Mouse (Mus musculus) hindbrain, embryonic 15.5 days (tissue): ENCODE results near the gene Nup205. TPM values are rescaled to one million over a fixed set of nuclear protein-coding genes. Genes with fewer than 3 reads are reported as not detected.

ENCODE experiments used
- ATAC-seq: fragments of 200-750 bp; cut with Nextera tagmentation; 2 replicates; pipeline ENCODE4 v1.8.0; 2017; ENCODE audit warnings: low read depth, moderate number of reproducible peaks, moderate TSS enrichment; ENCODE audit not compliant: low FRiP score
- H3K27ac ChIP-seq: fragments of 300-500 bp; sonication (generic); replicated peaks from 2 replicates; pipeline ENCODE4 v1.5.1; 2015; ENCODE audit warnings: mild to moderate bottlenecking, inconsistent platforms
- H3K27me3 ChIP-seq: fragments of 300-500 bp; sonication (generic); 2 replicates; pipeline ENCODE4 v1.6.1; 2015; ENCODE audit warnings: control low read depth, inconsistent platforms
- H3K36me3 ChIP-seq: fragments of 300-500 bp; sonication (generic); 2 replicates; pipeline ENCODE4 v1.6.1; 2015; ENCODE audit warnings: control low read depth, inconsistent platforms
- H3K4me1 ChIP-seq: fragments of 300-500 bp; sonication (generic); replicated peaks from 2 replicates; pipeline ENCODE4 v1.6.1; 2015; ENCODE audit warnings: control low read depth, inconsistent platforms
- H3K4me2 ChIP-seq: fragments of 300-500 bp; sonication (generic); 2 replicates; pipeline ENCODE4 v1.6.1; 2015; ENCODE audit warnings: moderate library complexity, mild to moderate bottlenecking, inconsistent platforms
- H3K4me3 ChIP-seq: fragments of 300-500 bp; sonication (generic); 2 replicates; pipeline ENCODE4 v1.5.1; 2015; ENCODE audit warnings: mild to moderate bottlenecking, inconsistent platforms
- H3K9ac ChIP-seq: fragments of 300-500 bp; sonication (generic); 2 replicates; pipeline ENCODE4 v1.6.1; 2015; ENCODE audit warnings: inconsistent platforms
- H3K9me3 ChIP-seq: fragments of 300-500 bp; sonication (generic); 2 replicates; pipeline ENCODE4 v1.6.1; 2016; ENCODE audit warnings: control low read depth, inconsistent platforms
- WGBS: fragments of 180-500 bp; shearing (Covaris S2); methylation state at CpG from one replicate; pipeline ENCODE4 v1.1.7; 2015; 5-methylcytosine and 5-hydroxymethylcytosine counted together
- polyA plus RNA-seq: library from polyadenylated mRNA; unstranded; fragments of >200 nt; fragmentation: Nextera tagmentation; extraction: Ambion mirVana; gene quantifications from 2 replicates; pipeline ENCODE4 v1.2.1, GENCODE M21; 2015

The Nup205 gene
- polyA plus RNA-seq, 1 experiment from 2014 or later: 21.2 TPM

- Histone ChIP-seq H3K9ac (no peak overlapping the region), H3K36me3 (no peaks in the 10 kb centered on the region), H3K4me1 (no peaks in the 10 kb centered on the region), H3K4me3 (no peak overlapping the region), H3K27ac (no peak overlapping the region), H3K27me3 (no peaks in the 10 kb centered on the region), H3K4me2 (no peak overlapping the region), H3K9me3 (no peaks in the 10 kb centered on the region)
- no peak for ATAC-seq
- 78% methylated on average over 13 of the region's 13 CpGs for WGBS
Observed at GRCm38 (mm10) chr6:35269643-35270042, 92.4 kb downstream of the Nup205 start.

GRCm38 (mm10) chr6:35271094-35271855 is 94.1 kb downstream of the Nup205 start:
- no peaks in the 10 kb centered on the region for H3K27me3 ChIP-seq
- no peak overlapping the region for H3K4me2 ChIP-seq
- no peaks in the 10 kb centered on the region for H3K4me1 ChIP-seq
- no peaks in the 10 kb centered on the region for H3K36me3 ChIP-seq
- H3K9me3 ChIP-seq: no peaks in the 10 kb centered on the region
- no peak overlapping the region for H3K9ac ChIP-seq
- whole genome bisulfite sequencing: 64% methylated on average over 12 of the region's 12 CpGs
- no peak overlapping the region for H3K4me3 ChIP-seq
- H3K27ac ChIP-seq: no peak overlapping the region
- ATAC-seq: peak; percentile 72; the same call in 1 of the 2 replicates

GRCm38 (mm10) chr6:35271868-35272765 is 94.9 kb downstream of the Nup205 start:
- no peaks in the 10 kb centered on the region for H3K9me3 ChIP-seq
- no peak overlapping the region for H3K27ac ChIP-seq
- no peaks in the 10 kb centered on the region for H3K36me3 ChIP-seq
- 0 out of 2 replicates have a peak, but pooled peaks have one; percentile 25 for ATAC-seq
- H3K27me3 ChIP-seq: no peaks in the 10 kb centered on the region
- H3K4me2 ChIP-seq: no peak overlapping the region
- H3K4me3 ChIP-seq: no peak overlapping the region
- H3K4me1 ChIP-seq: no peaks in the 10 kb centered on the region
- H3K9ac ChIP-seq: no peak overlapping the region
- WGBS: 80% methylated on average over 20 of the region's 20 CpGs

GRCm38 (mm10) chr6:35273391-35274082 is 96.3 kb downstream of the Nup205 start:
- no peak overlapping the region for H3K9ac ChIP-seq
- H3K4me1 ChIP-seq: no peaks in the 10 kb centered on the region
- H3K27me3 ChIP-seq: no peaks in the 10 kb centered on the region
- 85% methylated on average over 11 of the region's 11 CpGs for WGBS
- H3K27ac ChIP-seq: no peak overlapping the region
- no peaks in the 10 kb centered on the region for H3K9me3 ChIP-seq
- H3K4me2 ChIP-seq: no peak overlapping the region
- H3K4me3 ChIP-seq: no peak overlapping the region
- H3K36me3 ChIP-seq: no peaks in the 10 kb centered on the region
- no peak for ATAC-seq

- Histone ChIP-seq H3K27ac (no peak overlapping the region), H3K9me3 (no peaks in the 10 kb centered on the region), H3K9ac (no peak overlapping the region), H3K27me3 (no peaks in the 10 kb centered on the region), H3K4me1 (no peaks in the 10 kb centered on the region), H3K4me2 (no peak overlapping the region), H3K36me3 (no peaks in the 10 kb centered on the region), H3K4me3 (no peak overlapping the region)
- WGBS: 70% methylated on average over 10 of the region's 10 CpGs
- ATAC-seq: no peak
Observed at GRCm38 (mm10) chr6:35277903-35278587, 100.8 kb downstream of the Nup205 start.

- Histone ChIP-seq H3K27ac (no peak overlapping the region), H3K9ac (no peak overlapping the region), H3K4me3 (no peak overlapping the region), H3K36me3 (no peaks in the 10 kb centered on the region), H3K27me3 (no peaks in the 10 kb centered on the region), H3K4me1 (no peaks in the 10 kb centered on the region), H3K4me2 (no peak overlapping the region), H3K9me3 (no peaks in the 10 kb centered on the region)
- WGBS: 83% methylated on average over 10 of the region's 10 CpGs
- ATAC-seq: no peak
Observed at GRCm38 (mm10) chr6:35279306-35279705, 102.1 kb downstream of the Nup205 start.

GRCm38 (mm10) chr6:35288114-35288761 is 111.0 kb downstream of the Nup205 start:
- WGBS: 49% methylated on average over 11 of the region's 11 CpGs
- H3K36me3 ChIP-seq: no peaks in the 10 kb centered on the region
- no peaks in the 10 kb centered on the region for H3K27me3 ChIP-seq
- H3K4me1 ChIP-seq: peaks cover 14% of the 10 kb centered on the region
- H3K27ac ChIP-seq: peak overlapping the region; percentile 53; the same call in 1 of the 2 replicates
- peak; percentile 71 for ATAC-seq
- H3K4me3 ChIP-seq: no peak overlapping the region
- H3K9me3 ChIP-seq: no peaks in the 10 kb centered on the region
- peak overlapping the region; percentile 15; the same call in 1 of the 2 replicates for H3K4me2 ChIP-seq
- H3K9ac ChIP-seq: no peak overlapping the region

- whole genome bisulfite sequencing: 20% methylated on average over 7 of the region's 7 CpGs
- Histone ChIP-seq H3K4me1 (peaks cover 14% of the 10 kb centered on the region), H3K4me3 (no peak overlapping the region), H3K27me3 (no peaks in the 10 kb centered on the region), H3K36me3 (no peaks in the 10 kb centered on the region), H3K9ac (no peak overlapping the region), H3K9me3 (no peaks in the 10 kb centered on the region), H3K27ac (peak overlapping the region; percentile 53; the same call in 1 of the 2 replicates), H3K4me2 (no peak overlapping the region)
- peak; percentile 72 for ATAC-seq
Observed at GRCm38 (mm10) chr6:35288920-35289319, 111.7 kb downstream of the Nup205 start.

- Histone ChIP-seq H3K4me2 (no peak overlapping the region), H3K36me3 (no peaks in the 10 kb centered on the region), H3K27ac (no peak overlapping the region), H3K4me1 (peaks cover 14% of the 10 kb centered on the region), H3K4me3 (no peak overlapping the region), H3K9ac (no peak overlapping the region), H3K27me3 (no peaks in the 10 kb centered on the region), H3K9me3 (no peaks in the 10 kb centered on the region)
- WGBS: 92% methylated on average over 8 of the region's 8 CpGs
- no peak for ATAC-seq
Observed at GRCm38 (mm10) chr6:35289676-35290075, 112.5 kb downstream of the Nup205 start.

- ATAC-seq: no peak
- H3K9ac ChIP-seq: no peak overlapping the region
- H3K4me3 ChIP-seq: no peak overlapping the region
- H3K27me3 ChIP-seq: no peaks in the 10 kb centered on the region
- H3K4me2 ChIP-seq: no peak overlapping the region
- peaks cover 5% of the 10 kb centered on the region; the same call in 1 of the 2 replicates for H3K4me1 ChIP-seq
- 53% methylated on average over 2 of the region's 2 CpGs for WGBS
- no peaks in the 10 kb centered on the region for H3K9me3 ChIP-seq
- no peak overlapping the region for H3K27ac ChIP-seq
- H3K36me3 ChIP-seq: no peaks in the 10 kb centered on the region
Observed at GRCm38 (mm10) chr6:35294964-35295363, 117.7 kb downstream of the Nup205 start.

- WGBS: 30% methylated on average over 2 of the region's 2 CpGs
- Histone ChIP-seq H3K27ac (no peak overlapping the region), H3K9me3 (no peaks in the 10 kb centered on the region), H3K4me3 (no peak overlapping the region), H3K9ac (no peak overlapping the region), H3K27me3 (no peaks in the 10 kb centered on the region), H3K36me3 (no peaks in the 10 kb centered on the region), H3K4me1 (peaks cover 5% of the 10 kb centered on the region; the same call in 1 of the 2 replicates), H3K4me2 (no peak overlapping the region)
- peak; percentile 67; the same call in 1 of the 2 replicates for ATAC-seq
Observed at GRCm38 (mm10) chr6:35297001-35297400, 119.8 kb downstream of the Nup205 start.
